Mouse (Mus musculus): Measurements from ENCODE around the gene Gabarapl1.

DNA sequence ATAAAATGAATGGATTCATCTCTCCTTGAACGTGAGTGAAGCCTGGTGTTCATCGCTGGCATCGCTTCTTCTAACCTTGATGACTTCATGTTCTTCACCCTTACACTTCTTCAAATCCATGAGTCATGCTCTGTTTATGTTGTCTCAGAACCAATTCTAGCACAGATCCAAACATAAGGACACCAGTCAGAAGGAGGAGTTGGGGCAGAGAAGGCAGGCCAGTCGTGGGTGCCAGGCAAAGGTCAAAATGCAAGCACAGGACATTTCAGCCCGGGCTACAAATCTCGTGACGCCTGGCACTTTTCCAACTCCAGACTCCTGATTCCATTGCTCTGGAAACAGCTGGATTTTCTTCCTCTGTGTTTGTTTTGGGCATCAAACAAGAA is 411 bp upstream of the Gabarapl1 start:
- TF ChIP-seq POLR2A (IDR thresholded peaks at IDR 0.05; ENCODE audit: low read depth, low read length) (no peak), CTCF (IDR thresholded peaks at IDR 0.05; ENCODE audit: borderline replicate concordance, insufficient read depth, low read length) (no peak)

Data from embryonic fibroblast, embryonic 13.5 days (primary cell).